Mouse (Mus musculus): ENCODE results near the gene Rasa4.
"Not testable (repeated sequence)": the region's sequence is repeated elsewhere in the genome, so short reads cannot be mapped to it uniquely, and the experiment has no call there.

Gene Rasa4

GRCm38 (mm10) chr5:136115891-136116783, 32.4 kb downstream of the Rasa4 start, which contains the start of gene Polr2j:
Gene Polr2j (plus strand): TSS chr5:136116631.
- DNase-seq, result peak; percentile 94

- no peak for DNase-seq
These were observed 33.0 kb downstream of the Rasa4 start for GRCm38 (mm10) chr5:136116784-136117112.

- no peak for DNase-seq
These were observed 38.4 kb downstream of the Rasa4 start for GRCm38 (mm10) chr5:136122165-136122564.

GRCm38 (mm10) chr5:136135571-136136291, 52.0 kb downstream of the Rasa4 start, which contains the start of the genes Lrwd1 and Alkbh4:
Gene Lrwd1 (minus strand): TSS chr5:136136074.
Gene Alkbh4 (plus strand): TSS chr5:136136146.
- peak; percentile 95 for DNase-seq

- DNase-seq, result no peak
These were observed 52.7 kb downstream of the Rasa4 start for GRCm38 (mm10) chr5:136136292-136136990.

- no peak for DNase-seq
These were observed 54.0 kb downstream of the Rasa4 start for GRCm38 (mm10) chr5:136137658-136138274.

- no peak for DNase-seq
These were observed 55.7 kb downstream of the Rasa4 start for GRCm38 (mm10) chr5:136139393-136139792.

- DNase-seq, result no peak
These were observed 56.4 kb downstream of the Rasa4 start for GRCm38 (mm10) chr5:136140057-136140482.

- DNase-seq, result no peak
These were observed 59.0 kb downstream of the Rasa4 start for GRCm38 (mm10) chr5:136142746-136143145.

- no peak for DNase-seq
These were observed 59.5 kb downstream of the Rasa4 start for GRCm38 (mm10) chr5:136143161-136143755.

GRCm38 (mm10) chr5:136144606-136145430, 61.1 kb downstream of the Rasa4 start:
- no peak for DNase-seq

- no peak for DNase-seq
These were observed 63.2 kb downstream of the Rasa4 start for GRCm38 (mm10) chr5:136146936-136147335.

GRCm38 (mm10) chr5:136147704-136148103, 64.0 kb downstream of the Rasa4 start:
- DNase-seq, result no peak

GRCm38 (mm10) chr5:136149134-136149576, 65.4 kb downstream of the Rasa4 start:
- not testable (repeated sequence) for DNase-seq

- no peak for DNase-seq
These were observed 68.6 kb downstream of the Rasa4 start for GRCm38 (mm10) chr5:136152365-136152764.

- DNase-seq, result no peak
These were observed 71.7 kb downstream of the Rasa4 start for GRCm38 (mm10) chr5:136155399-136155798.

- DNase-seq, result not testable (repeated sequence)
These were observed 76.4 kb downstream of the Rasa4 start for GRCm38 (mm10) chr5:136160084-136160483.
